Mouse (Mus musculus): Measurements from ENCODE around the gene Tmprss3. TPM values are rescaled to one million over a fixed set of nuclear protein-coding genes. Genes with fewer than 3 reads are reported as not detected.

Tmprss3 gene
- polyA plus RNA-seq, 1 experiment from 2014 or later, result 0.11 TPM

DNA sequence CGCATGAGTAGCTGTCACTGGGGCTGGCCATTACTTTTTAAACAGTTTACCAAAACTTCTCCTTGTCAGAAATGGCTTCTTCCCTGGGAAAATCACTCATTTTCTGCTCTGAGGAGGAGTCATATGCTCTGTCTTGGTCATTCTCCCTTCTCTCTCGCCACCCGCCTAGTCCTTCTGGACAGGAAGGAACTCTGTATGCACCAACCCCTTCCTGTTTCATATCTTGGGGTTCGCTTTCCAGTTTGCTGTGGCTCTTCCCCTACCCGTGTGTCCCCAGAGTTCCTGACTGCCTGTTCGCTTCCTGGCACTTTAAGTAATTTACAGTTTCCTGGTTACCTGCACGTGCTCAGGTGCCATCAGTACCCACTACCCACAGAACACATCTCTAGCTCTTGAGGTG lies 28.2 kb upstream of the Tmprss3 start:
- Histone ChIP-seq H3K4me1 (replicated peaks; ENCODE audit: control insufficient read depth, insufficient read depth, low read length) (no peaks in the 10 kb centered on the region), H3K9ac (no peak overlapping the region), H3K27me3 (ENCODE audit: control insufficient read depth, insufficient read depth, low read length) (no peaks in the 10 kb centered on the region), H3K27ac (no peak overlapping the region), H3K4me3 (replicated peaks; ENCODE audit: low read length) (no peak overlapping the region), H3K36me3 (replicated peaks; ENCODE audit: control insufficient read depth, insufficient read depth) (no peaks in the 10 kb centered on the region), H3K4me2 (replicated peaks) (no peak overlapping the region), H3K9me3 (ENCODE audit: control insufficient read depth, low read length) (no peaks in the 10 kb centered on the region)
- DNase-seq (ENCODE audit: low spot score) (no peak), ATAC-seq (ENCODE audit: low FRiP score) (no peak)
- 89% methylated on average over 7 of the region's 7 CpGs for WGBS

DNA sequence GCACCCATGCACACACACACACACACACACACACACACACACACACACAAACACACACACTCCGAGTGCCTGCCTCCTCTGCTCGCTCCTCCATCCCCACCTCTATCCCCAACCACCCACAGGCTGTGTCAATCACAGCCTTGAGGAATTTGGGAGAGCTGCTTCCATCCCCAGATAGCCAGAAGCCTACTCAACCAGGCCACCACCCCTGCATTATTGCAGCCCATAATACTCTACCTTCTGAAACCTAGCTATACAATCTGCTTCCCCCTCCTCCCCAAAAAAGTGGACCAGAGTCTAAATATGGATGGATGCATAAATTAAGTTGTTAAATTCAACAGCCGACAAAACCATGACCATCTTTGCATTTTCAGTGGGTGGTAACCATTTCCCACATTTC lies 27.6 kb upstream of the Tmprss3 start:
- no peaks in the 10 kb centered on the region for H3K4me1 ChIP-seq (replicated peaks; ENCODE audit: control insufficient read depth, insufficient read depth, low read length)
- ATAC-seq (ENCODE audit: low FRiP score) (no peak), DNase-seq (ENCODE audit: low spot score) (no peak)
- no peak overlapping the region for H3K4me3 ChIP-seq (replicated peaks; ENCODE audit: low read length)
- H3K36me3 ChIP-seq (replicated peaks; ENCODE audit: control insufficient read depth, insufficient read depth), result no peaks in the 10 kb centered on the region
- no peak overlapping the region for H3K9ac ChIP-seq
- H3K9me3 ChIP-seq (ENCODE audit: control insufficient read depth, low read length), result no peaks in the 10 kb centered on the region
- H3K4me2 ChIP-seq (replicated peaks), result no peak overlapping the region
- no peak overlapping the region for H3K27ac ChIP-seq
- 79% methylated on average over 3 of the region's 3 CpGs for WGBS
- H3K27me3 ChIP-seq (ENCODE audit: control insufficient read depth, insufficient read depth, low read length), result no peaks in the 10 kb centered on the region

GRCm38 (mm10) chr17:31224591-31224990 lies 25.8 kb upstream of the Tmprss3 start:
- H3K9me3 ChIP-seq (ENCODE audit: control insufficient read depth, low read length), result no peaks in the 10 kb centered on the region
- 90% methylated on average over 8 of the region's 8 CpGs for WGBS
- H3K9ac ChIP-seq, result no peak overlapping the region
- H3K36me3 ChIP-seq (replicated peaks; ENCODE audit: control insufficient read depth, insufficient read depth), result no peaks in the 10 kb centered on the region
- no peaks in the 10 kb centered on the region for H3K27me3 ChIP-seq (ENCODE audit: control insufficient read depth, insufficient read depth, low read length)
- H3K4me2 ChIP-seq (replicated peaks), result no peak overlapping the region
- ATAC-seq (ENCODE audit: low FRiP score) (no peak), DNase-seq (ENCODE audit: low spot score) (no peak)
- no peak overlapping the region for H3K27ac ChIP-seq
- no peaks in the 10 kb centered on the region for H3K4me1 ChIP-seq (replicated peaks; ENCODE audit: control insufficient read depth, insufficient read depth, low read length)
- H3K4me3 ChIP-seq (replicated peaks; ENCODE audit: low read length), result no peak overlapping the region

DNA sequence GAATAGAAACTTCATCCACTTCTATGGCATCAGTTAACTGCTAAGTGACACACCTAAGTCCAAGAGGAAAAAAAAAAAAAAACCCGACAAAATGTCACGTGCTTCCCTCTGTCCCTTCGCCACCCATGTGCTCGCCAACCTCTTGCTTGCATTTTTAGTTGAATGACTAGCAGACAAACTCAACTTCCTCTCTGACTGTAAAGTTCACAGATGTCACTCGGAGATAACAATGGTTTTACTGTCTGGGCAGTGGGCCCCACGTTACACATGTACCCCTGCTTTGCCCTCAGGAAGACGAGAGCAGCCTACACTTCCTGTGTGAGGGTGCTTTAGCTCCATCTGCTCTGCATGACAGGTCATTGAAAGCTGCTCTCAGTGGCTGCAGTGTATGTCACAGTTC lies 25.1 kb upstream of the Tmprss3 start:
- no peak overlapping the region for H3K4me2 ChIP-seq (replicated peaks)
- no peaks in the 10 kb centered on the region for H3K9me3 ChIP-seq (ENCODE audit: control insufficient read depth, low read length)
- no peak overlapping the region for H3K4me3 ChIP-seq (replicated peaks; ENCODE audit: low read length)
- ATAC-seq (ENCODE audit: low FRiP score) (no peak), DNase-seq (ENCODE audit: low spot score) (no peak)
- H3K27me3 ChIP-seq (ENCODE audit: control insufficient read depth, insufficient read depth, low read length), result no peaks in the 10 kb centered on the region
- no peaks in the 10 kb centered on the region for H3K4me1 ChIP-seq (replicated peaks; ENCODE audit: control insufficient read depth, insufficient read depth, low read length)
- H3K27ac ChIP-seq, result no peak overlapping the region
- H3K9ac ChIP-seq, result no peak overlapping the region
- no peaks in the 10 kb centered on the region for H3K36me3 ChIP-seq (replicated peaks; ENCODE audit: control insufficient read depth, insufficient read depth)
- WGBS, result 83% methylated on average over 7 of the region's 7 CpGs

DNA sequence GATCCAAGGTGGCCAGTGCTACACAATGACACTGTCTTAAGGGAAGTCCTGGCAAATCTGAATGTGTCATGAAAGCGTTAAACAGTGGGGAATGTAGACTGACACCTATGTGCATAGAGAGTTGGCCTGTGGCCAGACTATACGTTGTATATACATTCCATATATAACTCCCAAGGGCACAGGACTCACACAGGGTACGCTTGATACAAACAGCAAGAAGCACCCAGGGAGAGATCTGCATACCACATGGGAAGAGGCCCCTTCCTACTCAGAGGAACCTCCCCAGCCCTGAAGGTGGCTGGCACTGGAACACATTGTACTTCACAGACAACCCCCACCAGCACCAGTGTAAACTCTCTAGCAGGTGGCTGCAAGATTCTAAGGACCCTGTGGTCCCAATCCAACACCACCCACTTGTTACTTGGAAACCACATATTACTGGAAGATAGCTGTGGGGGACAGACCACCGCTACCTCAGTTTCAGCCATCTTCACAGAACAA lies 24.1 kb upstream of the Tmprss3 start:
- Histone ChIP-seq H3K4me1 (replicated peaks; ENCODE audit: control insufficient read depth, insufficient read depth, low read length) (no peaks in the 10 kb centered on the region), H3K4me2 (replicated peaks) (no peak overlapping the region), H3K27me3 (ENCODE audit: control insufficient read depth, insufficient read depth, low read length) (no peaks in the 10 kb centered on the region), H3K36me3 (replicated peaks; ENCODE audit: control insufficient read depth, insufficient read depth) (no peaks in the 10 kb centered on the region), H3K4me3 (replicated peaks; ENCODE audit: low read length) (no peak overlapping the region), H3K9me3 (ENCODE audit: control insufficient read depth, low read length) (no peaks in the 10 kb centered on the region), H3K27ac (no peak overlapping the region), H3K9ac (no peak overlapping the region)
- 82% methylated on average over 4 of the region's 4 CpGs for WGBS
- DNase-seq (ENCODE audit: low spot score) (no peak), ATAC-seq (ENCODE audit: low FRiP score) (no peak)

DNA sequence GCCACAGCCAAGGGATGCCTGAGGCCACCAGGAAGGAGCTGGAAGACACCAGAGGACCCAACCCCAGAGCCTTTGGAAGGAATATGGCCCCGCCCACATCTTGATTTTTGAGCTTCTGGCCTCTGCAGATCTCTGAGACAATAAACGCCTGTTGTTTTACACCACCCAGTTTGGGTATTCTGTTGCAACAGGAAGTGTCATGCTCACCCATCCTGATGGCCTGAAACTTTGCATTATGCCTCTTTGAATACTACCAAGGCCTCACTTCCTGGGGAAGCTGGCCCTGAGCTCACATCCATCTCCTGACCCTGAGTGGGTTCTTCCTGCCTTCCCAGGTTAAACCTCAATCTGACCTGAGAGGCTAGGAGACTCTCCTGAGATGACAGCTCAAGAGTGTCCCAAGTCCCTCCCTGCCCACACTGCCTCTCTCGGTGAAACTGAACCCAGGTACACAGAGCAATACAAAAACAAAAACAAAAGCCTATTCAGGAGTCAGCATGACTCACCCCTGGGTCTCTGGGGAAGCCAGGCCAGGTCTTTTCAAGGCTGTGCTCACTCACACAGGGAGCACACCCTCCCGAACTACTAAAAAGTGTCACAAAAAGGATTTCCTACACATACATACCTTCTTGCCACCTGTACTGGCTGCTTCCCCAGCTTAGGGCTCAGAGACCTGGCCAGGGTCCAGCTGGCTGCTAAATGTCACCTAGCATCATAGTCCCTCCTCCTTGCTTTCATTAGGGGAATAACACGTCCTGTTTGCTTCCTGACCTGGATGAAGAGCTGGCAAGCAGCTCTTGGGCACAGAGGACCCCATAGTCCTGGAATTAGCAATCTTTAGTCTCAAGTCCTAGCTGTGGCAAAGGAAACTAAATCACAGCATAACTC lies 17.5 kb upstream of the Tmprss3 start:
- Histone ChIP-seq H3K9me3 (ENCODE audit: control insufficient read depth, low read length) (no peaks in the 10 kb centered on the region), H3K27ac (no peak overlapping the region), H3K36me3 (replicated peaks; ENCODE audit: control insufficient read depth, insufficient read depth) (no peaks in the 10 kb centered on the region), H3K4me3 (replicated peaks; ENCODE audit: low read length) (no peak overlapping the region), H3K4me2 (replicated peaks) (no peak overlapping the region), H3K27me3 (ENCODE audit: control insufficient read depth, insufficient read depth, low read length) (no peaks in the 10 kb centered on the region), H3K9ac (no peak overlapping the region), H3K4me1 (replicated peaks; ENCODE audit: control insufficient read depth, insufficient read depth, low read length) (no peaks in the 10 kb centered on the region)
- 52% methylated on average over 5 of the region's 5 CpGs for WGBS
- ATAC-seq (ENCODE audit: low FRiP score), result no peak
- DNase-seq (ENCODE audit: low spot score), result no peak

GRCm38 (mm10) chr17:31211881-31212280 lies 13.1 kb upstream of the Tmprss3 start:
- H3K27me3 ChIP-seq (ENCODE audit: control insufficient read depth, insufficient read depth, low read length), result no peaks in the 10 kb centered on the region
- 91% methylated on average over 6 of the region's 6 CpGs for WGBS
- H3K4me3 ChIP-seq (replicated peaks; ENCODE audit: low read length), result no peak overlapping the region
- no peaks in the 10 kb centered on the region for H3K9me3 ChIP-seq (ENCODE audit: control insufficient read depth, low read length)
- ATAC-seq (ENCODE audit: low FRiP score) (no peak), DNase-seq (ENCODE audit: low spot score) (no peak)
- no peak overlapping the region for H3K4me2 ChIP-seq (replicated peaks)
- H3K9ac ChIP-seq, result no peak overlapping the region
- H3K36me3 ChIP-seq (replicated peaks; ENCODE audit: control insufficient read depth, insufficient read depth), result no peaks in the 10 kb centered on the region
- no peaks in the 10 kb centered on the region for H3K4me1 ChIP-seq (replicated peaks; ENCODE audit: control insufficient read depth, insufficient read depth, low read length)
- no peak overlapping the region for H3K27ac ChIP-seq

DNA sequence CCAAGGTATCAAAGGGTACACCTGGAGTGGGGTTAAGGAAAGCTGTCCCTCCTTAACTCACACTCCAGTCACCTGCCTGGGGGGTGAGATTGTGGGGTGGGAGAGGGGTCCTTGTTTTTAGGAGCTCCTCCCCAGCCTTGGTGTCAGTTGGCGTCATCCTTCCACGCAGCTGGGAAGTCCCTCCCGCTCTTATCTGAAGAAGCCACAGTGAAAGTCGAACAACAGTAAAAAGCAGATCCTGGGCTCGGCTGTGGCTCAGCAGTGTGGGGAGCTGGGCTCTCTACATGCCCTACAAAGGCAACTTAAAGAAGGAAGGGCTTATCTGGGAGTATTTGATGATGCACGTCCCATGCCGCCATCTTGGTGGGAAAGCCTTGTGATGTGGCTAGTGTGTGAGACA lies 11.5 kb upstream of the Tmprss3 start:
- 95% methylated on average over 7 of the region's 7 CpGs for WGBS
- Histone ChIP-seq H3K4me1 (replicated peaks; ENCODE audit: control insufficient read depth, insufficient read depth, low read length) (no peaks in the 10 kb centered on the region), H3K9ac (no peak overlapping the region), H3K4me2 (replicated peaks) (no peak overlapping the region), H3K27ac (no peak overlapping the region), H3K9me3 (ENCODE audit: control insufficient read depth, low read length) (no peaks in the 10 kb centered on the region), H3K4me3 (replicated peaks; ENCODE audit: low read length) (no peak overlapping the region), H3K36me3 (replicated peaks; ENCODE audit: control insufficient read depth, insufficient read depth) (no peaks in the 10 kb centered on the region), H3K27me3 (ENCODE audit: control insufficient read depth, insufficient read depth, low read length) (no peaks in the 10 kb centered on the region)
- DNase-seq (ENCODE audit: low spot score) (no peak), ATAC-seq (ENCODE audit: low FRiP score) (no peak)

DNA sequence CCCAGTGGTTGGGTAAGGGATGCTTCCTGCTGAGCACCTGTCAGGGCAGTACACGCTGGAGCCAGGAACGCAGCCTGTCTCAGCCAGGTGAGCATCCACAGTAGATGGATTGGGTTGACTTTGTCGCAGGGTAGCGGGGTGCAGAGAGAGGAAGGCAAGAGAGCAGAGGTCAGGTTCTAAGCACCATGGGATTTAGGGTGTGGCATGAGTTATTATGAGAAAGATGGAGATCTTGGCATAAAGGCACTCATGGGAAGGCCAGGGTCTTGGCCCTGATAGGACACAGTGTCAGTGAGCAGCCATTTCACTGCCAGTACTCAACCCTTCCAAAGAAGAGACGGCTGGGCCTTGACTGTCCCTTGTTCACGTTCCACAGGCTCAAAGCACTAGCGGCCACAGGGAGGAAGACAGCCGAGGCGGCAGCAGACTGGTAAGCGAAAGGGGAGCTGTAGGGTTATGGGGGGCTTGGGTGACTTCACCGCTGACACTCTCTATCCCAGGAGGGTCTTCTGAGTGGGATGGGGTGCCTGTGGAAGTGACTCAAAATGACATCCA lies 10.7 kb upstream of the Tmprss3 start:
- no peak for DNase-seq (ENCODE audit: low spot score)
- ATAC-seq (ENCODE audit: low FRiP score), result no peak
- Histone ChIP-seq H3K27ac (no peak overlapping the region), H3K9me3 (ENCODE audit: control insufficient read depth, low read length) (no peaks in the 10 kb centered on the region; the same call in 1 of the 2 replicates), H3K4me2 (replicated peaks) (no peak overlapping the region), H3K4me3 (replicated peaks; ENCODE audit: low read length) (no peak overlapping the region), H3K36me3 (replicated peaks; ENCODE audit: control insufficient read depth, insufficient read depth) (no peaks in the 10 kb centered on the region), H3K27me3 (ENCODE audit: control insufficient read depth, insufficient read depth, low read length) (no peaks in the 10 kb centered on the region), H3K4me1 (replicated peaks; ENCODE audit: control insufficient read depth, insufficient read depth, low read length) (no peaks in the 10 kb centered on the region), H3K9ac (no peak overlapping the region)
- 91% methylated on average over 11 of the region's 11 CpGs for WGBS
